Mouse (Mus musculus): ENCODE data around the gene Gm11444.

GRCm38 (mm10) chr11:85833761-85834385, 16.3 kb downstream of the Gm11444 start:
- TF ChIP-seq CTCF (IDR thresholded peaks at IDR 0.05; ENCODE audit: low read depth) (no peak), EP300 (IDR thresholded peaks at IDR 0.05; ENCODE audit: low read depth) (no peak)
